Comparison of ENCODE assay signal across 15 mouse cellular contexts in the genomic region with DNA sequence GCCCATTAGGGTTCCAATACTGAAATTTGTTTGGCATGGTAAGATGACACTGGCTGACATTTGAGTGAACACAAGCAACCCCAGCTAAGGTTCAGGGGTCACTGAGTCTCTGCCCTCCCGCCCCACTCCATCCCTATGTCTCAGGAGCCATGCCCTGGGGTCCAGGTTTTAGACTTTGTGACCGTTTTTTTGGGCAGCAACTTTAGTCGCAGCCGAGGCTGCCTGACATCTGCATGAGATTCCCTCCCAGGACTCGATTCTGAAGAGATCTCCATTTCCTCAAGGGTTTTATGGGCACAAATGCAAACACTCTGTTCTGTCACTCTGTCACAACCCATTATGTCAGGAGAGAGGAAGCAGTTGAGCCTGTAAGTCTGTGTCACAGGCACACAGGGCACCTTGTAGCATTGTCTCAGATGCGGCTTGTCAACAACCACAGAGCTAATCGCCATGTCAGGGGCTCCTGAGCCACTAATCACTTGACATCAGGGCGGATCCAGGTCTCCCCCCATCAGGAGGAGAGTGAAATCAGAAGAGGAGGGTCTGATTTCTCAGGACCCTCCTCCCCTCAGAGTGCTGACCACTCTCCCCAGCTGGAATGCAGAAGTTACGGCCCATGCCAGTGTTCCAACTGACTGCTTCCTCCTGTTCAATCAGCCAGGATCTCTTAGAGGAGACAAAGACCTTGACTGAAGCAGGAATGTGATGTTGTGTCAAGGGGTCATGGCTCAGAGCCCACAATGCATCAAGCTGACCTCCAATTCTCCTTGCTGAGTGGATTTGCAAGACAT.
DNase-seq lines count a peak whose midpoint lies in the region; ATAC-seq and TF ChIP-seq lines count a peak whose summit lies in the region.
"Had no signal": no experiment of that assay in that cellular context is flagged by ENCODE, and none has a peak within 500 bp of the region (broad histone marks: within the 10 kb centered on the region; RNA-seq: fewer than 3 reads in every experiment).

No protein-coding gene starts in this region.

- intact Hi-C loops in heart, postnatal 10 days (cut with DNase I) = no loop called here
- intact Hi-C loops in left cerebral cortex, postnatal 36 days (cut with DNase I) = no loop called here

- CTCF ChIA-PET in Patski (lab: Charles Lee) = no interaction called here

- H3K4me3 ChIP-seq in heart, embryonic 10.5 days = no peak overlapping the region
- H3K4me3 ChIP-seq in layer of hippocampus, adult 2 months = no peak overlapping the region
- no peak overlapping the region for H3K4me3 ChIP-seq in limb, embryonic 10.5 days
- H3K4me3 ChIP-seq: intestine, embryonic 15.5 days; limb, embryonic 12.5 days had no signal

- no peak for TF ChIP-seq CTCF in Patski (IDR thresholded peaks at IDR 0.05)
- TF ChIP-seq CTCF in layer of hippocampus, adult 2 months (conservative IDR thresholded peaks at IDR 0.05) = no peak

- no peaks in the 10 kb centered on the region for H3K36me3 ChIP-seq in heart, embryonic 10.5 days
- no peaks in the 10 kb centered on the region for H3K36me3 ChIP-seq in limb, embryonic 10.5 days
- H3K36me3 ChIP-seq: intestine, embryonic 15.5 days; limb, embryonic 12.5 days had no signal

- peaks cover 13% of the 10 kb centered on the region for H3K4me1 ChIP-seq in heart, embryonic 10.5 days
- peaks cover 32% of the 10 kb centered on the region for H3K4me1 ChIP-seq in limb, embryonic 10.5 days
- H3K4me1 ChIP-seq: intestine, embryonic 15.5 days had no signal

- H3K27ac ChIP-seq in heart, embryonic 10.5 days = peak overlapping the region; percentile 56
- H3K27ac ChIP-seq in layer of hippocampus, adult 2 months = no peak overlapping the region
- H3K27ac ChIP-seq in limb, embryonic 10.5 days = no peak overlapping the region
- H3K27ac ChIP-seq: intestine, embryonic 15.5 days; limb, embryonic 12.5 days; macrophage had no signal

- H3K9me3 ChIP-seq in heart, embryonic 10.5 days = no peaks in the 10 kb centered on the region
- no peaks in the 10 kb centered on the region for H3K9me3 ChIP-seq in limb, embryonic 10.5 days (replicated peaks)
- H3K9me3 ChIP-seq: intestine, embryonic 15.5 days; limb, embryonic 12.5 days had no signal

- ATAC-seq in Patski = peak; percentile 39
- ATAC-seq in inflammation-experienced regulatory T-cells, adult 6 months = peak; percentile 28
- ATAC-seq: intestine, embryonic 15.5 days had no signal

- POLR2A ChIA-PET in Patski (lab: Charles Lee) = no interaction called here

- H3K27me3 ChIP-seq in heart, embryonic 10.5 days (ENCODE audit: insufficient read depth, poor library complexity, severe bottlenecking) = peaks cover 10% of the 10 kb centered on the region
- no peaks in the 10 kb centered on the region for H3K27me3 ChIP-seq in Patski
- H3K27me3 ChIP-seq in limb, embryonic 10.5 days (ENCODE audit: low read depth, poor library complexity, severe bottlenecking) = peaks cover 25% of the 10 kb centered on the region
- H3K27me3 ChIP-seq: intestine, embryonic 15.5 days had no signal

- in situ Hi-C loops in Patski (cut with MboI; ENCODE audit: low pct_unique_long_range_greater_than_20kb) = no loop called here

- WGBS in heart, embryonic 10.5 days = 53% methylated on average over 9 of the region's 9 CpGs
- 49% methylated on average over 9 of the region's 9 CpGs for WGBS in limb, embryonic 10.5 days

- no peak for DNase-seq in heart, embryonic 10.5 days (ENCODE audit: low spot score)
- DNase-seq in heart, postnatal 10 days = no peak
- no peak for DNase-seq in Patski (ENCODE audit: low read depth, low spot score)
- peak; percentile 21 for DNase-seq in kidney, postnatal 10 days
- DNase-seq in layer of hippocampus, adult 2 months (ENCODE audit: low spot score in 2 of 2) = no peak
- no peak for DNase-seq in left cerebral cortex, postnatal 36 days (ENCODE audit: low spot score in 2 of 2)
- no peak for DNase-seq in limb, embryonic 10.5 days (ENCODE audit: low spot score)
- DNase-seq: adrenal gland, postnatal 10 days; cerebellum, postnatal 36 days; gastrocnemius, postnatal 25 days; right cerebral cortex, postnatal 25 days had no signal
